Mouse (Mus musculus) forebrain, embryonic 15.5 days (tissue): ENCODE measurements around the gene Fam163b. TPM values are rescaled to one million over a fixed set of nuclear protein-coding genes. Genes with fewer than 3 reads are reported as not detected.

Source experiments
- ATAC-seq: fragments of 200-750 bp; cut with Nextera tagmentation; replicated peaks from 2 replicates; pipeline ENCODE4 v1.8.0; 2017; ENCODE audit warnings: mild to moderate bottlenecking, moderate TSS enrichment, moderate library complexity
- H3K27ac ChIP-seq: fragments of 300-500 bp; sonication (generic); replicated peaks from 2 replicates; pipeline ENCODE4 v1.5.1; 2015; ENCODE audit warnings: mild to moderate bottlenecking, inconsistent platforms
- H3K27me3 ChIP-seq: fragments of 300-500 bp; sonication (generic); 2 replicates; pipeline ENCODE4 v1.6.1; 2015; ENCODE audit warnings: inconsistent platforms
- H3K36me3 ChIP-seq: fragments of 300-500 bp; sonication (generic); 2 replicates; pipeline ENCODE4 v1.6.1; 2015; ENCODE audit warnings: mild to moderate bottlenecking, inconsistent platforms
- H3K4me1 ChIP-seq: fragments of 300-500 bp; sonication (generic); 2 replicates; pipeline ENCODE4 v1.6.1; 2015; ENCODE audit warnings: inconsistent platforms
- H3K4me2 ChIP-seq: fragments of 300-500 bp; sonication (generic); replicated peaks from 2 replicates; pipeline ENCODE4 v1.6.1; 2015; ENCODE audit warnings: mild to moderate bottlenecking, inconsistent platforms
- H3K4me3 ChIP-seq: fragments of 300-500 bp; sonication (generic); 2 replicates; pipeline ENCODE4 v1.5.1; 2015; ENCODE audit warnings: mild to moderate bottlenecking, inconsistent platforms
- H3K9ac ChIP-seq: fragments of 300-500 bp; sonication (generic); replicated peaks from 2 replicates; pipeline ENCODE4 v1.6.1; 2015; ENCODE audit warnings: mild to moderate bottlenecking, inconsistent platforms
- H3K9me3 ChIP-seq: fragments of 300-500 bp; sonication (generic); 2 replicates; pipeline ENCODE4 v1.6.1; 2016; ENCODE audit warnings: inconsistent platforms
- WGBS: fragments of 180-500 bp; shearing (Covaris S2); methylation state at CpG from one replicate; pipeline ENCODE4 v1.1.7; 2015; ENCODE audit warnings: mixed read lengths; 5-methylcytosine and 5-hydroxymethylcytosine counted together
- polyA plus RNA-seq: library from polyadenylated mRNA; unstranded; fragments of >200 nt; fragmentation: Nextera tagmentation; extraction: Ambion mirVana; gene quantifications from 2 replicates; pipeline ENCODE4 v1.2.1, GENCODE M21; 2015

Fam163b gene
- polyA plus RNA-seq, 1 experiment from 2014 or later, result 3.5 TPM

DNA sequence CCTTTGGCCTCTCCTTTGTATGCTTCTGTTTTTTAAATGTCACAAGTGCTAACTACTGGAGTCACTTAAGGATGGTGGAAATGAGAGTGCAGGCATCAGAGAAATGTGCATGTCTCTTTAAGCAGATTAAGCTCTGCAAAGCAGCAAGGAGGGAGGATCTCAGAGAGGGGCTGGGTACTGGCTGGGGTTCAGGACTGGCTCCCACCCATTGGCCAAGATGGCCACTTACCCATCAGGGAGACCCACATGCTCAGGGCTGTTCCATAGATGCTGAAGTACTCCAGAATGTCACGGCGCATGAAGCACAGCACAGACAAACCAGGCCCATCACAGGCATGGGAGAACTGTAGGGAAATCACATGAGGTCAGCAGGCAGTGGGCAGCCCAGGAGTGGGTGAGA lies 75.2 kb downstream of the Fam163b start:
- H3K4me2 ChIP-seq, result no peak overlapping the region
- no peak for ATAC-seq
- 85% methylated on average over 2 of the region's 2 CpGs for WGBS
- no peaks in the 10 kb centered on the region for H3K9me3 ChIP-seq
- no peaks in the 10 kb centered on the region for H3K36me3 ChIP-seq
- no peak overlapping the region for H3K27ac ChIP-seq
- no peaks in the 10 kb centered on the region for H3K27me3 ChIP-seq
- H3K9ac ChIP-seq, result no peak overlapping the region
- H3K4me3 ChIP-seq, result no peak overlapping the region
- H3K4me1 ChIP-seq, result peaks cover 13% of the 10 kb centered on the region; the same call in 1 of the 2 replicates

Other genes starting within 250 kb of the Fam163b start
- 27.7 and 29.7 TPM in 2 replicates for gene Surf6, start 239.6 kb downstream of the Fam163b start, polyA plus RNA-seq
- gene Med22, start 231.8 kb downstream of the Fam163b start, polyA plus RNA-seq, result 177 and 184 TPM in 2 replicates
- gene Rpl7a, start 231.7 kb downstream of the Fam163b start, polyA plus RNA-seq, result 533 and 546 TPM in 2 replicates
- gene Surf2, start 226.1 kb downstream of the Fam163b start, polyA plus RNA-seq, result 58.9 and 61.9 TPM in 2 replicates
- 74.0 and 77.3 TPM in 2 replicates for gene Surf1, start 226.0 kb downstream of the Fam163b start, polyA plus RNA-seq
- 100 and 101 TPM in 2 replicates for gene Surf4, start 208.6 kb downstream of the Fam163b start, polyA plus RNA-seq
- 0.17 and 0.22 TPM in 2 replicates for gene Stkld1, start 208.4 kb downstream of the Fam163b start, polyA plus RNA-seq
- 38.4 and 38.8 TPM in 2 replicates for gene Rexo4, start 178.1 kb downstream of the Fam163b start, polyA plus RNA-seq
- 0.22 and 0.38 TPM in 2 replicates for gene Adamts13, start 169.1 kb downstream of the Fam163b start, polyA plus RNA-seq
- 120 and 121 TPM in 2 replicates for gene Cacfd1, start 132.6 kb downstream of the Fam163b start, polyA plus RNA-seq
- gene Slc2a6, start 114.5 kb downstream of the Fam163b start, polyA plus RNA-seq, result 5.2 TPM in 2 replicates
- 0.17 TPM in 1 of 2 replicates, not detected in the other for gene Mymk, start 70.3 kb downstream of the Fam163b start, polyA plus RNA-seq
- gene Adamtsl2, start 63.1 kb downstream of the Fam163b start, polyA plus RNA-seq, result 6.8 and 9.5 TPM in 2 replicates
- gene Dbh, start 22.7 kb upstream of the Fam163b start, polyA plus RNA-seq, result 0.06 TPM in 1 of 2 replicates, not detected in the other
- 3.6 and 4.5 TPM in 2 replicates for gene Sardh, start 105.8 kb upstream of the Fam163b start, polyA plus RNA-seq